In genomic region chr19:41980422-41980818, GRCm38 (mm10) we compare ENCODE assay signal across 8 mouse cellular contexts. TPM values are rescaled to one million over a fixed set of nuclear protein-coding genes. Genes with fewer than 3 reads are reported as not detected.
DNase-seq lines count a peak whose midpoint lies in the region; ATAC-seq and TF ChIP-seq lines count a peak whose summit lies in the region.

No protein-coding gene starts in this region.

- H3K9me3 ChIP-seq in MEL (replicated peaks; ENCODE audit: insufficient read depth, low read length) = no peaks in the 10 kb centered on the region
- no peaks in the 10 kb centered on the region for H3K9me3 ChIP-seq in embryonic facial prominence, embryonic 15.5 days (replicated peaks)
- H3K9me3 ChIP-seq in hindbrain, embryonic 10.5 days = no peaks in the 10 kb centered on the region
- H3K9me3 ChIP-seq in limb, embryonic 12.5 days = no peaks in the 10 kb centered on the region
- H3K9me3 ChIP-seq in midbrain, embryonic 14.5 days (ENCODE audit: control insufficient read depth, low read length) = no peaks in the 10 kb centered on the region

- no peak for TF ChIP-seq RAD21 in MEL (IDR thresholded peaks at IDR 0.05; ENCODE audit: low read depth, low read length)

- peak overlapping the region; percentile 78 for H3K4me2 ChIP-seq in embryonic facial prominence, embryonic 15.5 days (replicated peaks)
- peak overlapping the region; percentile 85 for H3K4me2 ChIP-seq in limb, embryonic 12.5 days
- H3K4me2 ChIP-seq in midbrain, embryonic 14.5 days (ENCODE audit: low read length) = peak overlapping the region; percentile 100

- no peak for ATAC-seq in embryonic facial prominence, embryonic 15.5 days (ENCODE audit: insufficient number of reproducible peaks, low FRiP score, low TSS enrichment, low read depth)
- ATAC-seq in limb, embryonic 12.5 days (ENCODE audit: insufficient number of reproducible peaks, insufficient read depth, low FRiP score, low TSS enrichment, low read depth) = peak; percentile 0; the same call in 1 of the 2 replicates
- 0 out of 2 replicates have a peak, but pooled peaks have one; percentile 2 for ATAC-seq in midbrain, embryonic 14.5 days (ENCODE audit: low FRiP score, low TSS enrichment)

- H3K36me3 ChIP-seq in MEL (ENCODE audit: control insufficient read depth in 1 of 2, insufficient read depth in 2 of 2, low read length in 2 of 2) = peaks cover 0 to 10% of the 10 kb centered on the region in 2 experiments; a peak in 2 of 4 replicates
- H3K36me3 ChIP-seq in embryonic facial prominence, embryonic 15.5 days = no peaks in the 10 kb centered on the region
- H3K36me3 ChIP-seq in hindbrain, embryonic 10.5 days = peaks cover 6% of the 10 kb centered on the region; the same call in 1 of the 2 replicates
- no peaks in the 10 kb centered on the region for H3K36me3 ChIP-seq in limb, embryonic 12.5 days
- H3K36me3 ChIP-seq in midbrain, embryonic 14.5 days (ENCODE audit: control insufficient read depth, insufficient read depth, low read length) = no peaks in the 10 kb centered on the region

- H3K27me3 ChIP-seq in MEL (ENCODE audit: control insufficient read depth in 1 of 2, insufficient read depth in 2 of 2, low read length in 2 of 2) = no peaks in the 10 kb centered on the region
- no peaks in the 10 kb centered on the region for H3K27me3 ChIP-seq in embryonic facial prominence, embryonic 15.5 days
- peaks cover 21% of the 10 kb centered on the region for H3K27me3 ChIP-seq in hindbrain, embryonic 10.5 days (ENCODE audit: insufficient read depth, poor library complexity, severe bottlenecking)
- H3K27me3 ChIP-seq in limb, embryonic 12.5 days = peaks cover 6% of the 10 kb centered on the region; the same call in 1 of the 2 replicates
- peaks cover 10% of the 10 kb centered on the region for H3K27me3 ChIP-seq in midbrain, embryonic 14.5 days (ENCODE audit: control insufficient read depth, insufficient read depth, low read length)

- no peak for TF ChIP-seq EP300 in MEL (IDR thresholded peaks at IDR 0.05; ENCODE audit: low read depth in 1 of 2, low read length in 2 of 2)

- H3K4me3 ChIP-seq in MEL (ENCODE audit: control insufficient read depth in 1 of 2, insufficient read depth in 1 of 2, low read depth in 2 of 2, low read length in 2 of 2) = peak overlapping the region; percentile 70 to 89
- H3K4me3 ChIP-seq in embryonic facial prominence, embryonic 15.5 days (replicated peaks) = peak overlapping the region; percentile 82
- H3K4me3 ChIP-seq in hindbrain, embryonic 10.5 days = peak overlapping the region; percentile 91
- H3K4me3 ChIP-seq in limb, embryonic 12.5 days (replicated peaks) = peak overlapping the region; percentile 85
- peak overlapping the region; percentile 83 for H3K4me3 ChIP-seq in midbrain, embryonic 14.5 days (replicated peaks; ENCODE audit: low read depth, low read length)

- under 1% methylated on average over 16 of the region's 16 CpGs for WGBS in embryonic facial prominence, embryonic 15.5 days
- WGBS in hindbrain, embryonic 10.5 days = under 1% methylated on average over 16 of the region's 16 CpGs
- under 1% methylated on average over 16 of the region's 16 CpGs for WGBS in limb, embryonic 12.5 days
- under 1% methylated on average over 16 of the region's 16 CpGs for WGBS in midbrain, embryonic 14.5 days

- TF ChIP-seq POLR2A in MEL (IDR thresholded peaks at IDR 0.05; ENCODE audit: control insufficient read depth in 1 of 2, insufficient read depth in 1 of 2, low read depth in 1 of 2, low read length in 2 of 2, poor library complexity in 1 of 2) = no peak

- peak; percentile 21 to 34 for DNase-seq in layer of hippocampus, postnatal 36 days
- no peak for DNase-seq in layer of hippocampus, postnatal 25 days (ENCODE audit: extremely low spot score in 1 of 2, low spot score in 1 of 2)
- DNase-seq in MEL (ENCODE audit: low read depth, low spot score) = peak; percentile 87
- DNase-seq in hindbrain, embryonic 10.5 days (ENCODE audit: low spot score) = no peak
- DNase-seq in midbrain, embryonic 14.5 days = peak; percentile 60
- no peak for DNase-seq in adrenal gland, adult (ENCODE audit: inconsistent age in 2 of 2, low spot score in 1 of 2)

- peak overlapping the region; percentile 49 for H3K27ac ChIP-seq in MEL (ENCODE audit: control insufficient read depth, low read depth, low read length)
- H3K27ac ChIP-seq in embryonic facial prominence, embryonic 15.5 days (replicated peaks) = peak overlapping the region; percentile 92
- peak overlapping the region; percentile 92 for H3K27ac ChIP-seq in hindbrain, embryonic 10.5 days
- peak overlapping the region; percentile 88 for H3K27ac ChIP-seq in limb, embryonic 12.5 days
- peak overlapping the region; percentile 64 for H3K27ac ChIP-seq in midbrain, embryonic 14.5 days (replicated peaks; ENCODE audit: low read depth, low read length)

- no peak for TF ChIP-seq CTCF in MEL (IDR thresholded peaks at IDR 0.05 in 2 of 3, conservative IDR thresholded peaks at IDR 0.05 in 1 of 3; ENCODE audit: control insufficient read depth in 1 of 3, insufficient read depth in 1 of 3, low read depth in 2 of 3, low read length in 3 of 3, poor library complexity in 1 of 3, severe bottlenecking in 1 of 3)

- peaks cover 0 to 5% of the 10 kb centered on the region in 2 experiments; a peak in 1 of 4 replicates for H3K4me1 ChIP-seq in MEL (ENCODE audit: control insufficient read depth in 1 of 2, insufficient read depth in 2 of 2, low read length in 2 of 2)
- H3K4me1 ChIP-seq in embryonic facial prominence, embryonic 15.5 days = peaks cover 46% of the 10 kb centered on the region
- H3K4me1 ChIP-seq in hindbrain, embryonic 10.5 days (replicated peaks) = peaks cover 37% of the 10 kb centered on the region
- H3K4me1 ChIP-seq in limb, embryonic 12.5 days (replicated peaks) = peaks cover 46% of the 10 kb centered on the region
- 0 out of 2 replicates have a peak, but pooled peaks cover 7% of the 10 kb centered on the region for H3K4me1 ChIP-seq in midbrain, embryonic 14.5 days (ENCODE audit: control insufficient read depth, insufficient read depth, low read length)

- peak overlapping the region; percentile 85 for H3K9ac ChIP-seq in MEL (ENCODE audit: control insufficient read depth, low read depth, low read length, poor library complexity, severe bottlenecking)
- peak overlapping the region; percentile 60 for H3K9ac ChIP-seq in embryonic facial prominence, embryonic 15.5 days
- peak overlapping the region; percentile 69 for H3K9ac ChIP-seq in limb, embryonic 12.5 days (replicated peaks)
- H3K9ac ChIP-seq in midbrain, embryonic 14.5 days (replicated peaks; ENCODE audit: low read length) = peak overlapping the region; percentile 73

- H3K79me2 ChIP-seq in MEL (ENCODE audit: control insufficient read depth, insufficient read depth, low read length, poor library complexity) = peaks cover 26% of the 10 kb centered on the region

RNA-seq across cellular contexts. Expression of gene Mms19, which starts 0.5 kb away (rescaled TPM):
- 10 to 100 TPM; 31.8 to 37.0 TPM for total RNA-seq in layer of hippocampus, postnatal 36 days (2021)
- total RNA-seq in layer of hippocampus, postnatal 25 days (2021) = 10 to 100 TPM; 28.6 to 42.0 TPM
- total RNA-seq in MEL (2012; rRNA removed) = 23.7 and 25.6 TPM in 2 replicates
- 10 to 100 TPM in 1 of 2 experiments, not detected in 1; 88.6 TPM for polyA plus RNA-seq in MEL (2012; ENCODE audit: insufficient read depth in 1 of 2, insufficient read length in 2 of 2, low read depth in 1 of 2, low replicate concordance in 2 of 2, missing spikeins in 1 of 2)
- polyA plus RNA-seq in embryonic facial prominence, embryonic 15.5 days (2015; fragmentation: Nextera tagmentation; extraction: Ambion mirVana) = 35.2 and 42.0 TPM in 2 replicates
- polyA plus RNA-seq in hindbrain, embryonic 10.5 days (2016; fragmentation: Nextera tagmentation; extraction: Ambion mirVana) = 32.2 and 39.5 TPM in 2 replicates
- 41.3 and 42.5 TPM in 2 replicates for polyA plus RNA-seq in limb, embryonic 12.5 days (2016; fragmentation: Nextera tagmentation; extraction: Ambion mirVana)
- polyA plus RNA-seq in midbrain, embryonic 14.5 days (2014; fragmentation: Nextera tagmentation; extraction: Ambion mirVana) = 28.1 and 30.4 TPM in 2 replicates

RNA-seq across cellular contexts. Expression of gene Ubtd1, which starts 1.1 kb away (rescaled TPM):
- total RNA-seq in layer of hippocampus, postnatal 36 days (2021) = 10 to 100 TPM; 13.4 to 14.5 TPM
- total RNA-seq in layer of hippocampus, postnatal 25 days (2021) = 10 to 100 TPM; 13.7 to 14.0 TPM
- 8.0 and 9.1 TPM in 2 replicates for total RNA-seq in MEL (2012; rRNA removed)
- polyA plus RNA-seq in MEL (2012; ENCODE audit: insufficient read depth in 1 of 2, insufficient read length in 2 of 2, low read depth in 1 of 2, low replicate concordance in 2 of 2, missing spikeins in 1 of 2) = 10 to 100 TPM in 1 of 2 experiments, not detected in 1; 15.5 TPM
- polyA plus RNA-seq in embryonic facial prominence, embryonic 15.5 days (2015; fragmentation: Nextera tagmentation; extraction: Ambion mirVana) = 33.2 and 34.2 TPM in 2 replicates
- 11.5 and 16.9 TPM in 2 replicates for polyA plus RNA-seq in hindbrain, embryonic 10.5 days (2016; fragmentation: Nextera tagmentation; extraction: Ambion mirVana)
- 19.1 and 19.3 TPM in 2 replicates for polyA plus RNA-seq in limb, embryonic 12.5 days (2016; fragmentation: Nextera tagmentation; extraction: Ambion mirVana)
- 6.3 and 6.9 TPM in 2 replicates for polyA plus RNA-seq in midbrain, embryonic 14.5 days (2014; fragmentation: Nextera tagmentation; extraction: Ambion mirVana)

RNA-seq across cellular contexts. Expression of gene Zdhhc16, which starts 47.1 kb away (rescaled TPM):
- total RNA-seq in layer of hippocampus, postnatal 36 days (2021) = 10 to 100 TPM; 41.9 to 45.0 TPM
- total RNA-seq in layer of hippocampus, postnatal 25 days (2021) = 10 to 100 TPM; 46.4 to 50.9 TPM
- total RNA-seq in MEL (2012; rRNA removed) = 95.2 and 99.2 TPM in 2 replicates
- polyA plus RNA-seq in MEL (2012; ENCODE audit: insufficient read depth in 1 of 2, insufficient read length in 2 of 2, low read depth in 1 of 2, low replicate concordance in 2 of 2, missing spikeins in 1 of 2) = 100 to 1,000 TPM in 1 of 2 experiments, not detected in 1; 128 TPM
- 87.2 and 92.4 TPM in 2 replicates for polyA plus RNA-seq in embryonic facial prominence, embryonic 15.5 days (2015; fragmentation: Nextera tagmentation; extraction: Ambion mirVana)
- polyA plus RNA-seq in hindbrain, embryonic 10.5 days (2016; fragmentation: Nextera tagmentation; extraction: Ambion mirVana) = 87.1 and 92.5 TPM in 2 replicates
- 87.6 and 93.2 TPM in 2 replicates for polyA plus RNA-seq in limb, embryonic 12.5 days (2016; fragmentation: Nextera tagmentation; extraction: Ambion mirVana)
- polyA plus RNA-seq in midbrain, embryonic 14.5 days (2014; fragmentation: Nextera tagmentation; extraction: Ambion mirVana) = 72.3 and 72.8 TPM in 2 replicates

RNA-seq across cellular contexts. Expression of gene Exosc1, which starts 47.2 kb away (rescaled TPM):
- 10 to 100 TPM; 27.0 to 29.5 TPM for total RNA-seq in layer of hippocampus, postnatal 36 days (2021)
- 10 to 100 TPM; 28.3 to 32.4 TPM for total RNA-seq in layer of hippocampus, postnatal 25 days (2021)
- 101 and 118 TPM in 2 replicates for total RNA-seq in MEL (2012; rRNA removed)
- 100 to 1,000 TPM; 162 to 390 TPM for polyA plus RNA-seq in MEL (2012; ENCODE audit: insufficient read depth in 1 of 2, insufficient read length in 2 of 2, low read depth in 1 of 2, low replicate concordance in 2 of 2, missing spikeins in 1 of 2)
- 71.5 and 72.8 TPM in 2 replicates for polyA plus RNA-seq in embryonic facial prominence, embryonic 15.5 days (2015; fragmentation: Nextera tagmentation; extraction: Ambion mirVana)
- polyA plus RNA-seq in hindbrain, embryonic 10.5 days (2016; fragmentation: Nextera tagmentation; extraction: Ambion mirVana) = 75.5 and 92.1 TPM in 2 replicates
- polyA plus RNA-seq in limb, embryonic 12.5 days (2016; fragmentation: Nextera tagmentation; extraction: Ambion mirVana) = 78.5 and 81.9 TPM in 2 replicates
- 56.4 and 57.4 TPM in 2 replicates for polyA plus RNA-seq in midbrain, embryonic 14.5 days (2014; fragmentation: Nextera tagmentation; extraction: Ambion mirVana)

RNA-seq across cellular contexts. Expression of gene Ankrd2, which starts 55.4 kb away (rescaled TPM):
- total RNA-seq in layer of hippocampus, postnatal 36 days (2021) = not detected
- not detected for total RNA-seq in layer of hippocampus, postnatal 25 days (2021)
- total RNA-seq in MEL (2012; rRNA removed) = not detected in 2 replicates
- polyA plus RNA-seq in MEL (2012; ENCODE audit: insufficient read depth in 1 of 2, insufficient read length in 2 of 2, low read depth in 1 of 2, low replicate concordance in 2 of 2, missing spikeins in 1 of 2) = not detected
- polyA plus RNA-seq in embryonic facial prominence, embryonic 15.5 days (2015; fragmentation: Nextera tagmentation; extraction: Ambion mirVana) = 1.6 and 1.9 TPM in 2 replicates
- 0.39 TPM in 1 of 2 replicates, not detected in the other for polyA plus RNA-seq in hindbrain, embryonic 10.5 days (2016; fragmentation: Nextera tagmentation; extraction: Ambion mirVana)
- polyA plus RNA-seq in limb, embryonic 12.5 days (2016; fragmentation: Nextera tagmentation; extraction: Ambion mirVana) = 0.25 TPM in 1 of 2 replicates, not detected in the other
- 0.45 and 1.00 TPM in 2 replicates for polyA plus RNA-seq in midbrain, embryonic 14.5 days (2014; fragmentation: Nextera tagmentation; extraction: Ambion mirVana)

Comparison
In these comparisons a context has a peak if more than half of its experiments do, and no peak if none do; other contexts are left out.
1. DNase-seq: peak in layer of hippocampus, postnatal 36 days (2 of 2), MEL (single experiment) and midbrain, embryonic 14.5 days (single experiment); none in layer of hippocampus, postnatal 25 days (0 of 2), hindbrain, embryonic 10.5 days (single experiment) and adrenal gland, adult (0 of 2).
2. Peak in every context shown above with its lines, with median percentiles within 50 percentile points of each other: H3K27ac ChIP-seq, H3K4me3 ChIP-seq, H3K9ac ChIP-seq and H3K4me2 ChIP-seq.